Mouse (Mus musculus) olfactory bulb, adult 2 months (tissue): ENCODE measurements around the gene Man2a1.

Source experiments
- CTCF ChIP-seq: fragments of 200-500 bp; IDR thresholded peaks from 2 replicates; pipeline ENCODE4 v1.5.1; 2012; ENCODE audit warnings: low read depth, mild to moderate bottlenecking, low read length, moderate library complexity; ENCODE audit not compliant: insufficient read depth
- POLR2A ChIP-seq: fragments of 200-500 bp; IDR thresholded peaks from 2 replicates; pipeline ENCODE4 v1.6.1; 2012; ENCODE audit warnings: mild to moderate bottlenecking, low read depth, low read length, moderate library complexity; ENCODE audit not compliant: insufficient read depth

GRCm38 (mm10) chr17:64601091-64601750 lies 685 bp downstream of the Man2a1 start:
- TF ChIP-seq CTCF (no peak), POLR2A (no peak)
